Mouse (Mus musculus): ENCODE data around the gene Slc35f5.
"Not testable (repeated sequence)": the region's sequence is repeated elsewhere in the genome, so short reads cannot be mapped to it uniquely, and the experiment has no call there.

The Slc35f5 gene

GRCm38 (mm10) chr1:125560259-125561192 is at the start of gene Slc35f5:
Gene Slc35f5, plus strand, starts transcription at chr1:125560595.
- DNase-seq (ENCODE audit: low spot score in 2 of 2): peak; percentile 96

GRCm38 (mm10) chr1:125514706-125515105 is 45.7 kb upstream of the Slc35f5 start:
- DNase-seq (ENCODE audit: low spot score in 2 of 2): no peak

GRCm38 (mm10) chr1:125516910-125517659 is 43.3 kb upstream of the Slc35f5 start:
- no peak for DNase-seq (ENCODE audit: low spot score in 2 of 2)

- no peak for DNase-seq (ENCODE audit: low spot score in 2 of 2)
Measured at GRCm38 (mm10) chr1:125519107-125519611, 41.2 kb upstream of the Slc35f5 start.

GRCm38 (mm10) chr1:125525965-125526665 is 34.3 kb upstream of the Slc35f5 start:
- no peak for DNase-seq (ENCODE audit: low spot score in 2 of 2)

GRCm38 (mm10) chr1:125526666-125527004 is 33.8 kb upstream of the Slc35f5 start:
- DNase-seq (ENCODE audit: low spot score in 2 of 2): no peak

GRCm38 (mm10) chr1:125527364-125527763 is 33.0 kb upstream of the Slc35f5 start:
- no peak for DNase-seq (ENCODE audit: low spot score in 2 of 2)

GRCm38 (mm10) chr1:125533180-125533912 is 27.0 kb upstream of the Slc35f5 start:
- not testable (repeated sequence) for DNase-seq (ENCODE audit: low spot score in 2 of 2)

- DNase-seq (ENCODE audit: low spot score in 2 of 2): no peak
Measured at GRCm38 (mm10) chr1:125537131-125537530, 23.3 kb upstream of the Slc35f5 start.

- no peak for DNase-seq (ENCODE audit: low spot score in 2 of 2)
Measured at GRCm38 (mm10) chr1:125537776-125538175, 22.6 kb upstream of the Slc35f5 start.

GRCm38 (mm10) chr1:125539312-125539711 is 21.1 kb upstream of the Slc35f5 start:
- no peak for DNase-seq (ENCODE audit: low spot score in 2 of 2)

GRCm38 (mm10) chr1:125542008-125542999 is 18.1 kb upstream of the Slc35f5 start:
- no peak for DNase-seq (ENCODE audit: low spot score in 2 of 2)

GRCm38 (mm10) chr1:125549872-125550271 is 10.5 kb upstream of the Slc35f5 start:
- no peak for DNase-seq (ENCODE audit: low spot score in 2 of 2)

- DNase-seq (ENCODE audit: low spot score in 2 of 2): no peak
Measured at GRCm38 (mm10) chr1:125550359-125550758, 10.0 kb upstream of the Slc35f5 start.

- no peak for DNase-seq (ENCODE audit: low spot score in 2 of 2)
Measured at GRCm38 (mm10) chr1:125551564-125551963, 8.8 kb upstream of the Slc35f5 start.

- DNase-seq (ENCODE audit: low spot score in 2 of 2): no peak
Measured at GRCm38 (mm10) chr1:125559261-125559660, 1.1 kb upstream of the Slc35f5 start.

- no peak for DNase-seq (ENCODE audit: low spot score in 2 of 2)
Measured at GRCm38 (mm10) chr1:125559721-125560120, 674 bp upstream of the Slc35f5 start.

- peak in 1 of 2 experiments; percentile 49 for DNase-seq (ENCODE audit: low spot score in 2 of 2)
Measured at GRCm38 (mm10) chr1:125561206-125561605, 811 bp downstream of the Slc35f5 start.

GRCm38 (mm10) chr1:125561841-125562240 is 1.4 kb downstream of the Slc35f5 start:
- no peak for DNase-seq (ENCODE audit: low spot score in 2 of 2)

- no peak for DNase-seq (ENCODE audit: low spot score in 2 of 2)
Measured at GRCm38 (mm10) chr1:125568126-125568525, 7.7 kb downstream of the Slc35f5 start.
